Mouse (Mus musculus) heart, postnatal 0 days (tissue): ENCODE results near the gene Emx2. TPM values are rescaled to one million over a fixed set of nuclear protein-coding genes. Genes with fewer than 3 reads are reported as not detected.

Source experiments
- ATAC-seq: fragments of 200-750 bp; cut with Nextera tagmentation; 2 replicates; pipeline ENCODE4 v1.8.0; 2017; ENCODE audit warnings: low read depth, moderate number of reproducible peaks, moderate library complexity; ENCODE audit not compliant: insufficient read depth
- DNase-seq: peaks from one replicate; pipeline ENCODE4 v3.0.0-alpha.2; 2016; ENCODE audit warnings: low spot score
- H3K27ac ChIP-seq: fragments of 300-500 bp; sonication (generic); 2 replicates; pipeline ENCODE4 v1.5.1; 2014; ENCODE audit warnings: low read depth, mild to moderate bottlenecking
- H3K27me3 ChIP-seq: fragments of 300-500 bp; sonication (generic); 2 replicates; pipeline ENCODE4 v1.6.1; 2014; ENCODE audit warnings: low read length, mixed read lengths; ENCODE audit not compliant: control insufficient read depth, insufficient read depth
- H3K36me3 ChIP-seq: fragments of 300-500 bp; sonication (generic); replicated peaks from 2 replicates; pipeline ENCODE4 v1.6.1; 2014; ENCODE audit warnings: low read length, mixed read lengths; ENCODE audit not compliant: control insufficient read depth, insufficient read depth
- H3K4me1 ChIP-seq: fragments of 300-500 bp; sonication (generic); 2 replicates; pipeline ENCODE4 v1.6.1; 2014; ENCODE audit warnings: antibody characterized with exemption; ENCODE audit not compliant: control insufficient read depth, insufficient read depth
- H3K4me2 ChIP-seq: fragments of 300-500 bp; sonication (generic); 2 replicates; pipeline ENCODE4 v1.6.1; 2014; ENCODE audit warnings: low read depth, mild to moderate bottlenecking, low read length, moderate library complexity
- H3K4me3 ChIP-seq: fragments of 300-500 bp; sonication (generic); 2 replicates; pipeline ENCODE4 v1.5.1; 2014; ENCODE audit warnings: low read depth, low read length
- H3K9ac ChIP-seq: fragments of 300-500 bp; sonication (generic); replicated peaks from 2 replicates; pipeline ENCODE4 v1.6.1; 2014; ENCODE audit warnings: low read depth, low read length, mixed read lengths
- H3K9me3 ChIP-seq: fragments of 300-500 bp; sonication (generic); replicated peaks from 2 replicates; pipeline ENCODE4 v1.6.1; 2016; ENCODE audit warnings: low read length; ENCODE audit not compliant: control insufficient read depth
- CTCF ChIP-seq: IDR thresholded peaks from 2 replicates; pipeline ENCODE4 v1.5.1; 2016; ENCODE audit warnings: antibody characterized with exemption, control low read depth, low read depth
- EP300 ChIP-seq: IDR thresholded peaks from 2 replicates; pipeline ENCODE4 v1.6.1; 2016; ENCODE audit warnings: antibody characterized with exemption, low read depth
- WGBS: fragments of 180-500 bp; shearing (Covaris S2); extraction: QIAGEN DNeasy Blood & Tissue Kit; methylation state at CpG from one replicate; pipeline ENCODE4 v1.1.7; 2014; 5-methylcytosine and 5-hydroxymethylcytosine counted together
- polyA plus RNA-seq: library from polyadenylated mRNA; unstranded; fragments of >200 nt; fragmentation: Nextera tagmentation; extraction: Ambion mirVana; gene quantifications from 2 replicates; pipeline ENCODE4 v1.2.1, GENCODE M21; 2015
- total RNA-seq: library from RNA; depleted of rRNA; stranded (reverse); fragments of >200 nt; gene quantifications from 2 replicates; pipeline ENCODE4 v1.2.3, GENCODE M21; 2014; ENCODE audit warnings: low replicate concordance

Emx2 gene
- total and polyA plus RNA-seq, 2 experiments from 2014 or later: not detected

DNA sequence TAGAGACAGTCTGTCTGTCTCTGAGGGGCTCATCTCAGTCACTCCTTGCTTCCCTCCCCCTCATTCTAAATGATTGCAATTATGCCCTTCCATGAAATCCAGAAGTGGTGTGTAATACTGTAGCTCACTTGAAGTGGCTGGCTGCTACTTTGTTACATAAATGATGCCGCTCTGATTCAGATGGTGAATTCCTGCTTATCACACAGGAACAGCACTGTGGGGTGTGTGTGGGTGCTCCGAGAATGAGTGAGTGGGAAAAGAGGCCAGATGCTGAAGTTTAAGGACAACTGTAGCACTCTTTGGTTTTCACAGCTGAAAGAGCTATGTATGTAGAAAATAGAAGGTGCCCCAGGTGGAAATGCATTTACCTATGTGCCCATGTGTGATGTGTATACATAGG, 14.7 kb downstream of the Emx2 start:
- Histone ChIP-seq H3K27me3 (peaks cover 75% of the 10 kb centered on the region), H3K36me3 (no peaks in the 10 kb centered on the region), H3K4me3 (no peak overlapping the region), H3K9me3 (no peaks in the 10 kb centered on the region), H3K27ac (no peak overlapping the region), H3K9ac (no peak overlapping the region), H3K4me1 (no peaks in the 10 kb centered on the region; the same call in 1 of the 2 replicates), H3K4me2 (no peak overlapping the region)
- no peak for TF ChIP-seq CTCF
- TF ChIP-seq EP300: no peak
- ATAC-seq (no peak), DNase-seq (no peak)
- 82% methylated on average over 2 of the region's 2 CpGs for WGBS

DNA sequence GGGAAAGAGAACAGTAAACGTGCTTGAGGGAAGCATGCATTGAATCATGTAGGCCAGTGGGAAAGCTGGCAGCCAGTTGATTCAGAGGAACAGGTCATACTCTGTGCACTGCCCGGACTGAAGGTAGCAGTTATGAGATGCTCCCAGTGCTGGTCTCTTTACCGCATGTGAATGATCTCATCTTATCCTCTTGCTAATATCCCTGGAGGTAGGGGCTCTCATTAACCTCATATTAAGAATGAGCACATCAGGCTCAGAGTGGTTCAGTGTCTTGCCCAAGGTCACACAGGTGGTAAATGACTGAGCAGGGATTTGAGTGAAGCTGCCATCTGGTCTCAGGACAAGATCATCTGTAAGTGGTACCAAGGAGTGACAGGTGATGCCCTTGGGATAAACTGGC, 21.7 kb downstream of the Emx2 start:
- no peak for DNase-seq
- 80% methylated on average over 3 of the region's 3 CpGs for WGBS
- Histone ChIP-seq H3K27me3 (peaks cover 8% of the 10 kb centered on the region; the same call in 1 of the 2 replicates), H3K9me3 (no peaks in the 10 kb centered on the region), H3K36me3 (no peaks in the 10 kb centered on the region), H3K4me1 (no peaks in the 10 kb centered on the region), H3K27ac (no peak overlapping the region), H3K4me2 (no peak overlapping the region), H3K4me3 (no peak overlapping the region), H3K9ac (no peak overlapping the region)
- no peak for TF ChIP-seq CTCF
- no peak for TF ChIP-seq EP300
- ATAC-seq: no peak

DNA sequence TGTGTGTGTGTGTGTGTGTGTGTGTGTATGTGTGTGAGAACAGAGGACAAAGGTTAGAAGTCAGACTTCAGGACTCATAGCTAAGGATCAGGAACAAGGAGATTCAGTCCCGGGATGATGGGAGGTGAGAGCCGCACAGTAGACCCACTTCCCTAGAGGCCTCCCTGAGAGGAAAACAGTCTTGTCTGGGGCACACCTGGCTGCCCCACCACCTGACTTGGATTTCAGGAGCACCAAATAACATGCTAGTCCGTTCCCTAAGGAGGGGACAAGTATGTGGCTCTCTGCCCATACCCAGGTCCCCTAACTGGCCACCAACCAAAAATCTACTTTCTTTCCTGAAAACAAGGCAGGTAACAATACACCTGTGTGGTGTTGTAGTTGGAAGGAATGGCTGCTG, 22.4 kb downstream of the Emx2 start:
- H3K4me2 ChIP-seq: no peak overlapping the region
- TF ChIP-seq CTCF (no peak), EP300 (no peak)
- H3K27ac ChIP-seq: no peak overlapping the region
- ATAC-seq (no peak), DNase-seq (no peak)
- H3K4me1 ChIP-seq: no peaks in the 10 kb centered on the region
- H3K36me3 ChIP-seq: no peaks in the 10 kb centered on the region
- H3K9ac ChIP-seq: no peak overlapping the region
- WGBS: 68% methylated on average over 3 of the region's 3 CpGs
- H3K4me3 ChIP-seq: no peak overlapping the region
- no peaks in the 10 kb centered on the region for H3K9me3 ChIP-seq
- peaks cover 6% of the 10 kb centered on the region; the same call in 1 of the 2 replicates for H3K27me3 ChIP-seq

DNA sequence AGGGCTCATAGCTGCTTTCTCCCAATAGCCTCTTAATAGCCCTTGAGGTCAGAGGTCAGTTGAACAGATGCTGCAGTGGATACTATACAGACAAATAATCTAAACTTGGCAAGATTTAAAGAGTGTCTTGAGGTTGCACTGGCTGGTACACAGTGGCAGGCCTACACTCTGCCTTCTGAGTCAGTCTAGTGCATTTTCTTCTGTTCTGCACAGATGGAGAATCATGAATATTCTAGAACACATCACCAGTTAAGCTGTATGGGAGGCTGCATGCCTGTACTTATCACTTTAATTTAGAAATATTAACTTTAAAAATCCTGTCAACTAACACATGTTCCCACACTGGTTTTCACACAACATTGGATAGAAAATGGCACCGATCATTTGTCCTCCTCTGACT, 34.1 kb downstream of the Emx2 start:
- Histone ChIP-seq H3K27me3 (no peaks in the 10 kb centered on the region), H3K9me3 (no peaks in the 10 kb centered on the region), H3K4me3 (no peak overlapping the region), H3K4me1 (no peaks in the 10 kb centered on the region), H3K36me3 (no peaks in the 10 kb centered on the region), H3K9ac (no peak overlapping the region), H3K27ac (no peak overlapping the region), H3K4me2 (no peak overlapping the region)
- TF ChIP-seq EP300 (no peak), CTCF (no peak)
- ATAC-seq: no peak
- WGBS: 79% methylated on average over 1 of the region's 1 CpGs
- no peak for DNase-seq

DNA sequence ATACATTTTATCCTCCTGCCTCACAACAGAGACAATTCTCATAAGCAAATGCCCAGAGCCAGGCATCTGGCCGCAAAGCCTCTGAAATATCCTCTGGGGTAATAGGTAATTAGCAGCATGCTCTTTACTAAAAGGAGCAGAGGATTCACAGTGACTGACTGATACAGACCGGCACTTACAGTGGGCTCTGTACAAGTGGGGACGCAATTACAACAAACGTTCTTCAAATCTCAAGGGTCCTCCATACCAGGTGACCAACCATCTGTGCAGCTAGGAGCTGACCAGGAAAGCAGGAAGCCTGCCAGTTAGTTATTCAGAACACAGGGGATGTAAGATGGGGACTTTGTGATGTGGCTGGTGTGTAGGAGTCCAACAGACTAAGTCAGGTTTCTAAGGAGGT, 38.7 kb downstream of the Emx2 start:
- Histone ChIP-seq H3K4me1 (no peaks in the 10 kb centered on the region), H3K9ac (no peak overlapping the region), H3K36me3 (no peaks in the 10 kb centered on the region), H3K27me3 (no peaks in the 10 kb centered on the region), H3K27ac (no peak overlapping the region), H3K9me3 (no peaks in the 10 kb centered on the region), H3K4me2 (no peak overlapping the region), H3K4me3 (no peak overlapping the region)
- WGBS: 55% methylated on average over 4 of the region's 4 CpGs
- ATAC-seq (no peak), DNase-seq (no peak)
- no peak for TF ChIP-seq EP300
- TF ChIP-seq CTCF: no peak

DNA sequence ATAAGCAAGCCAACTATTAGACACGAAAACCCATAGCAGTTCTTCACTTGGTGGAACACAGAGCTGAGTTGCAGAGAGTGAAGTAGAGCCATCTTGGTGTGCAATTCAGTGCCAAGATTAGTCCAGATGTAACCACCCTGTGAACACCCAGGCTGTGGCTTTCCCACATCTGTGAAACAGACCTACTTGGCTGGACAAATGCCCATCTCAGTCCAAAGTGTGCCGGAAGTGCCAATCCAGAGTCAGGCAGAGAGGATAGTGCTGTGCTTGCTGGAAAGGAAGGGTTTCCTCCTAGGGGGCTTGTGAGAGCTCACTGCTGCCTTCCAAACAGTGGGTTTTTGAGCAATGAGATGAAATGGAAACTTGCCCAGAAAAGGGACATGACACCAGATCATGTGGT, 50.7 kb downstream of the Emx2 start:
- no peak for ATAC-seq
- whole genome bisulfite sequencing: 79% methylated on average over 2 of the region's 2 CpGs

More for the DNA sequence above, 50.7 kb downstream of the Emx2 start:
- Histone ChIP-seq H3K27ac (no peak overlapping the region), H3K9me3 (no peaks in the 10 kb centered on the region), H3K9ac (no peak overlapping the region), H3K27me3 (no peaks in the 10 kb centered on the region), H3K4me2 (no peak overlapping the region), H3K4me1 (no peaks in the 10 kb centered on the region), H3K36me3 (no peaks in the 10 kb centered on the region), H3K4me3 (no peak overlapping the region)
- TF ChIP-seq CTCF: no peak
- no peak for TF ChIP-seq EP300
- DNase-seq: no peak
